Comparison of ENCODE assay signal across 15 mouse cellular contexts in the genomic region with DNA sequence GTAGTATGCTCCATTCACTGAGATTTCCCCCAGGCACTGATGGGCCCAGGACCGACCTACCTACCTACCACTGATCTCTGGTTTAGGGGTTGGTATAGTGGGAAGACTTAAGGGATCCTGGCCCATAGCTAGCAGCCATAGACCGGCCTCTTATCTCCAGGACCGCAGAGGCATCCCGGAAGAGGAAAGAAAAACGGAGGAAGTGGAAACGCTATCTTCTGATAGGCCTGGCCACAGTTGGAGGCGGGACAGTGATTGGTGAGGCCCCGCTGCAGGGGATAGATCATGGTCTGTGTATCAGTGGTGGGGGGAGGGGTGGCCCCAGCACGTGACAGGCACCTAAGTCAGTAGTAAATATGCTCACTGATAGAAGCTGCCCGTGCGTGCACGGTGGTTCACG. TPM values are rescaled to one million over a fixed set of nuclear protein-coding genes. Genes with fewer than 3 reads are reported as not detected.
DNase-seq lines count a peak whose midpoint lies in the region; ATAC-seq and TF ChIP-seq lines count a peak whose summit lies in the region.
"Had no signal": no experiment of that assay in that cellular context is flagged by ENCODE, and none has a peak within 500 bp of the region (broad histone marks: within the 10 kb centered on the region; RNA-seq: fewer than 3 reads in every experiment).

No protein-coding gene starts in this region.

- H3K36me3 ChIP-seq in midbrain, embryonic 11.5 days (ENCODE audit: control insufficient read depth, insufficient read depth, low read length): no peaks in the 10 kb centered on the region
- H3K36me3 ChIP-seq in midbrain, postnatal 0 days (ENCODE audit: insufficient read depth, low read length): no peaks in the 10 kb centered on the region
- no peaks in the 10 kb centered on the region for H3K36me3 ChIP-seq in hindbrain, embryonic 11.5 days (ENCODE audit: control insufficient read depth, insufficient read depth, low read length)
- H3K36me3 ChIP-seq in liver, embryonic 13.5 days: no peaks in the 10 kb centered on the region
- no peaks in the 10 kb centered on the region for H3K36me3 ChIP-seq in stomach, embryonic 16.5 days (ENCODE audit: control insufficient read depth, insufficient read depth, low read length)
- H3K36me3 ChIP-seq in kidney, adult 2 months (ENCODE audit: control insufficient read depth, insufficient read depth, low read length): no peaks in the 10 kb centered on the region
- H3K36me3 ChIP-seq: limb, embryonic 12.5 days had no signal

- no peak overlapping the region for H3K4me3 ChIP-seq in midbrain, embryonic 11.5 days (ENCODE audit: low read depth, low read length)
- H3K4me3 ChIP-seq in midbrain, postnatal 0 days (ENCODE audit: low read depth, low read length): no peak overlapping the region
- no peak overlapping the region for H3K4me3 ChIP-seq in hindbrain, embryonic 11.5 days (ENCODE audit: low read depth, low read length)
- no peak overlapping the region for H3K4me3 ChIP-seq in liver, embryonic 13.5 days (replicated peaks)
- no peak overlapping the region for H3K4me3 ChIP-seq in stomach, embryonic 16.5 days (replicated peaks; ENCODE audit: low read length)
- H3K4me3 ChIP-seq in kidney, adult 2 months (ENCODE audit: insufficient read depth, low read depth, low read length): no peak overlapping the region
- H3K4me3 ChIP-seq: gastrocnemius, adult 2 months; limb, embryonic 12.5 days had no signal

- H3K9ac ChIP-seq in midbrain, embryonic 11.5 days (ENCODE audit: low read length): no peak overlapping the region
- H3K9ac ChIP-seq in midbrain, postnatal 0 days (replicated peaks; ENCODE audit: low read length, poor library complexity, severe bottlenecking): no peak overlapping the region
- no peak overlapping the region for H3K9ac ChIP-seq in hindbrain, embryonic 11.5 days (ENCODE audit: low read depth, low read length)
- H3K9ac ChIP-seq in liver, embryonic 13.5 days: no peak overlapping the region
- no peak overlapping the region for H3K9ac ChIP-seq in stomach, embryonic 16.5 days (ENCODE audit: low read length)
- H3K9ac ChIP-seq: limb, embryonic 12.5 days had no signal

- no peak overlapping the region for H3K4me2 ChIP-seq in midbrain, embryonic 11.5 days
- no peak overlapping the region for H3K4me2 ChIP-seq in midbrain, postnatal 0 days (ENCODE audit: low read depth, low read length, poor library complexity, severe bottlenecking)
- H3K4me2 ChIP-seq in hindbrain, embryonic 11.5 days (replicated peaks; ENCODE audit: low read depth, low read length): no peak overlapping the region
- H3K4me2 ChIP-seq in liver, embryonic 13.5 days: 0 out of 2 replicates have a peak overlapping the region, but pooled peaks have one; percentile 2
- H3K4me2 ChIP-seq in stomach, embryonic 16.5 days (ENCODE audit: low read depth, low read length): no peak overlapping the region
- H3K4me2 ChIP-seq: limb, embryonic 12.5 days had no signal

- 70% methylated on average over 13 of the region's 13 CpGs for WGBS in midbrain, embryonic 11.5 days
- 71% methylated on average over 13 of the region's 13 CpGs for WGBS in midbrain, postnatal 0 days
- 69% methylated on average over 13 of the region's 13 CpGs for WGBS in hindbrain, embryonic 11.5 days
- WGBS in liver, embryonic 13.5 days (ENCODE audit: insufficient replicate concordance): 18% methylated on average over 13 of the region's 13 CpGs
- WGBS in stomach, embryonic 16.5 days: 48% methylated on average over 13 of the region's 13 CpGs
- WGBS in kidney, adult 2 months: 80% methylated on average over 13 of the region's 13 CpGs

- no peaks in the 10 kb centered on the region for H3K27me3 ChIP-seq in midbrain, embryonic 11.5 days (ENCODE audit: control insufficient read depth, insufficient read depth, low read length)
- no peaks in the 10 kb centered on the region for H3K27me3 ChIP-seq in midbrain, postnatal 0 days (ENCODE audit: insufficient read depth, low read length)
- H3K27me3 ChIP-seq in hindbrain, embryonic 11.5 days (ENCODE audit: control insufficient read depth, insufficient read depth, low read length): no peaks in the 10 kb centered on the region
- H3K27me3 ChIP-seq in liver, embryonic 13.5 days: no peaks in the 10 kb centered on the region
- H3K27me3 ChIP-seq in stomach, embryonic 16.5 days (ENCODE audit: control insufficient read depth, insufficient read depth, low read length): no peaks in the 10 kb centered on the region
- H3K27me3 ChIP-seq in kidney, adult 2 months (replicated peaks; ENCODE audit: control insufficient read depth, insufficient read depth, low read length): no peaks in the 10 kb centered on the region
- H3K27me3 ChIP-seq: limb, embryonic 12.5 days had no signal

- ATAC-seq in midbrain, embryonic 11.5 days (ENCODE audit: low FRiP score): no peak
- no peak for ATAC-seq in midbrain, postnatal 0 days (ENCODE audit: low FRiP score)
- ATAC-seq in hindbrain, embryonic 11.5 days (ENCODE audit: low FRiP score): peak; percentile 35; the same call in 1 of the 2 replicates
- ATAC-seq in liver, embryonic 13.5 days (ENCODE audit: low read depth): peak; percentile 84
- ATAC-seq in stomach, embryonic 16.5 days (ENCODE audit: insufficient read depth, low FRiP score): peak; percentile 41; the same call in 1 of the 2 replicates

- H3K4me1 ChIP-seq in midbrain, embryonic 11.5 days (ENCODE audit: control insufficient read depth, insufficient read depth, low read length): peaks cover 3% of the 10 kb centered on the region; the same call in 1 of the 2 replicates
- no peaks in the 10 kb centered on the region for H3K4me1 ChIP-seq in midbrain, postnatal 0 days (ENCODE audit: insufficient read depth, low read length)
- no peaks in the 10 kb centered on the region for H3K4me1 ChIP-seq in hindbrain, embryonic 11.5 days (replicated peaks; ENCODE audit: control insufficient read depth, insufficient read depth, low read length)
- H3K4me1 ChIP-seq in liver, embryonic 13.5 days (replicated peaks): peaks cover 13% of the 10 kb centered on the region
- H3K4me1 ChIP-seq in stomach, embryonic 16.5 days (ENCODE audit: control insufficient read depth, insufficient read depth, low read length): no peaks in the 10 kb centered on the region
- no peaks in the 10 kb centered on the region for H3K4me1 ChIP-seq in kidney, adult 2 months (ENCODE audit: control insufficient read depth, insufficient read depth, low read length)
- H3K4me1 ChIP-seq: limb, embryonic 12.5 days had no signal

- DNase-seq in midbrain, embryonic 11.5 days (ENCODE audit: low spot score, missing footprints): peak; percentile 65
- DNase-seq in midbrain, postnatal 0 days (ENCODE audit: low spot score): no peak
- peak; percentile 27 for DNase-seq in hindbrain, embryonic 11.5 days (ENCODE audit: low spot score)
- DNase-seq in liver, embryonic 13.5 days: peak; percentile 45
- no peak for DNase-seq in kidney, adult 2 months
- DNase-seq in ovary, postnatal 36 days (ENCODE audit: low spot score): no peak
- no peak for DNase-seq in cerebellum, adult 18-20 months
- DNase-seq: adrenal gland, adult 8-10 months; gastrocnemius, adult 2 months; lung, postnatal 4 days; right cerebral cortex, postnatal 4 days had no signal

- no peaks in the 10 kb centered on the region; the same call in 1 of the 2 replicates for H3K9me3 ChIP-seq in midbrain, embryonic 11.5 days (ENCODE audit: control insufficient read depth, low read length)
- H3K9me3 ChIP-seq in midbrain, postnatal 0 days (ENCODE audit: low read length): no peaks in the 10 kb centered on the region
- H3K9me3 ChIP-seq in hindbrain, embryonic 11.5 days (ENCODE audit: control insufficient read depth, low read length): no peaks in the 10 kb centered on the region
- no peaks in the 10 kb centered on the region for H3K9me3 ChIP-seq in liver, embryonic 13.5 days (replicated peaks)
- H3K9me3 ChIP-seq in stomach, embryonic 16.5 days (replicated peaks; ENCODE audit: control insufficient read depth, low read length): peaks cover 5% of the 10 kb centered on the region; the same call in 1 of the 2 replicates

- no peak for TF ChIP-seq POLR2A in kidney, adult 2 months (IDR thresholded peaks at IDR 0.05; ENCODE audit: low read depth, low read length)

- H3K27ac ChIP-seq in midbrain, embryonic 11.5 days (ENCODE audit: low read depth, low read length): no peak overlapping the region
- no peak overlapping the region for H3K27ac ChIP-seq in midbrain, postnatal 0 days (ENCODE audit: low read depth, low read length)
- H3K27ac ChIP-seq in hindbrain, embryonic 11.5 days (ENCODE audit: low read depth, low read length): no peak overlapping the region
- no peak overlapping the region for H3K27ac ChIP-seq in liver, embryonic 13.5 days
- H3K27ac ChIP-seq in stomach, embryonic 16.5 days (ENCODE audit: low read length): no peak overlapping the region
- H3K27ac ChIP-seq in kidney, adult 2 months (ENCODE audit: insufficient read depth, low read depth, low read length): no peak overlapping the region
- H3K27ac ChIP-seq: gastrocnemius, adult 2 months; limb, embryonic 12.5 days had no signal

- no peak for TF ChIP-seq CTCF in midbrain, postnatal 0 days (IDR thresholded peaks at IDR 0.05)
- no peak for TF ChIP-seq CTCF in kidney, adult 2 months (conservative IDR thresholded peaks at IDR 0.05; ENCODE audit: insufficient read depth, insufficient read length, low read depth, low read length)

RNA-seq across cellular contexts. Expression of gene Tmco4, which starts 46.7 kb away (rescaled TPM):
- polyA plus RNA-seq in midbrain, embryonic 11.5 days (2014; fragmentation: Nextera tagmentation; extraction: Ambion mirVana): 0.46 and 0.90 TPM in 2 replicates
- total RNA-seq in midbrain, postnatal 0 days (2014; rRNA removed): 1.9 and 2.9 TPM in 2 replicates
- 1.1 and 1.3 TPM in 2 replicates for polyA plus RNA-seq in midbrain, postnatal 0 days (2015; fragmentation: Nextera tagmentation; extraction: Ambion mirVana)
- 0.61 and 1.3 TPM in 2 replicates for polyA plus RNA-seq in hindbrain, embryonic 11.5 days (2014; fragmentation: Nextera tagmentation; extraction: Ambion mirVana)
- 1.5 and 1.9 TPM in 2 replicates for polyA plus RNA-seq in liver, embryonic 13.5 days (2015; fragmentation: Nextera tagmentation; extraction: Ambion mirVana)
- polyA plus RNA-seq in stomach, embryonic 16.5 days (2015; fragmentation: Nextera tagmentation; extraction: Ambion mirVana): 12.7 and 16.4 TPM in 2 replicates
- polyA plus RNA-seq in kidney, adult 2 months (2012; rRNA removed): 19.6 and 22.4 TPM in 2 replicates

RNA-seq across cellular contexts. Expression of gene Rnf186, which starts 52.5 kb away (rescaled TPM):
- not detected in 2 replicates for polyA plus RNA-seq in midbrain, embryonic 11.5 days (2014; fragmentation: Nextera tagmentation; extraction: Ambion mirVana)
- total RNA-seq in midbrain, postnatal 0 days (2014; rRNA removed): not detected in 2 replicates
- polyA plus RNA-seq in midbrain, postnatal 0 days (2015; fragmentation: Nextera tagmentation; extraction: Ambion mirVana): not detected in 2 replicates
- not detected in 2 replicates for polyA plus RNA-seq in hindbrain, embryonic 11.5 days (2014; fragmentation: Nextera tagmentation; extraction: Ambion mirVana)
- polyA plus RNA-seq in liver, embryonic 13.5 days (2015; fragmentation: Nextera tagmentation; extraction: Ambion mirVana): 0.08 and 0.12 TPM in 2 replicates
- 19.3 and 25.1 TPM in 2 replicates for polyA plus RNA-seq in stomach, embryonic 16.5 days (2015; fragmentation: Nextera tagmentation; extraction: Ambion mirVana)
- polyA plus RNA-seq in kidney, adult 2 months (2012; rRNA removed): 126 and 171 TPM in 2 replicates
- total RNA-seq: adrenal gland, adult 8-10 months; gastrocnemius, adult 2 months; neutrophil, adult 5-6 weeks had no signal
- polyA plus RNA-seq: limb, embryonic 12.5 days had no signal

RNA-seq across cellular contexts. Expression of gene Htr6, which starts 56.0 kb away (rescaled TPM):
- polyA plus RNA-seq in midbrain, embryonic 11.5 days (2014; fragmentation: Nextera tagmentation; extraction: Ambion mirVana): not detected in 2 replicates
- 4.2 and 5.9 TPM in 2 replicates for total RNA-seq in midbrain, postnatal 0 days (2014; rRNA removed)
- polyA plus RNA-seq in midbrain, postnatal 0 days (2015; fragmentation: Nextera tagmentation; extraction: Ambion mirVana): 1.0 and 1.1 TPM in 2 replicates
- polyA plus RNA-seq in hindbrain, embryonic 11.5 days (2014; fragmentation: Nextera tagmentation; extraction: Ambion mirVana): not detected in 2 replicates
- polyA plus RNA-seq in liver, embryonic 13.5 days (2015; fragmentation: Nextera tagmentation; extraction: Ambion mirVana): not detected in 2 replicates
- not detected in 2 replicates for polyA plus RNA-seq in stomach, embryonic 16.5 days (2015; fragmentation: Nextera tagmentation; extraction: Ambion mirVana)
- not detected in 2 replicates for polyA plus RNA-seq in kidney, adult 2 months (2012; rRNA removed)
- total RNA-seq: gastrocnemius, adult 2 months; neutrophil, adult 5-6 weeks had no signal
- polyA plus RNA-seq: thymus, postnatal 0 days had no signal

Comparison
In these comparisons a context has a peak if more than half of its experiments do, and no peak if none do; other contexts are left out.
1. DNase-seq: peak in midbrain, embryonic 11.5 days (single experiment), hindbrain, embryonic 11.5 days (single experiment) and liver, embryonic 13.5 days (single experiment); none in midbrain, postnatal 0 days (single experiment), kidney, adult 2 months (single experiment), ovary, postnatal 36 days (single experiment) and cerebellum, adult 18-20 months (0 of 2).
2. ATAC-seq: peak in hindbrain, embryonic 11.5 days (single experiment), liver, embryonic 13.5 days (single experiment) and stomach, embryonic 16.5 days (single experiment); none in midbrain, embryonic 11.5 days (single experiment) and midbrain, postnatal 0 days (single experiment).
3. RNA of gene Rnf186, which starts 52.5 kb away (polyA plus RNA-seq): 126 to 171 TPM in kidney, adult 2 months and 19.3 to 25.1 TPM in stomach, embryonic 16.5 days; 0.08 to 0.12 TPM in liver, embryonic 13.5 days, not detected in midbrain, embryonic 11.5 days, not detected in midbrain, postnatal 0 days and not detected in hindbrain, embryonic 11.5 days; every median in the first group is over 10 times any median in the second.